Mouse (Mus musculus) adrenal gland, postnatal 36 days (tissue): Measurements from ENCODE around the gene Ppp2r1a. TPM values are rescaled to one million over a fixed set of nuclear protein-coding genes. Genes with fewer than 3 reads are reported as not detected.

Experiments used
- DNase-seq, 2 experiments: peaks; one replicate each; pipeline ENCODE4 v3.0.0; 2021; ENCODE audit warnings: mixed read lengths in 1 of 2
- long read RNA-seq, 2 experiments: library from polyadenylated mRNA; stranded (forward); transcript quantifications; one replicate each; pipeline ENCODE4 v2.0.0; 2021; ENCODE audit warnings: borderline sequencing depth in 2 of 2
- total RNA-seq, 2 experiments: library from RNA; stranded (reverse); gene quantifications; 2 replicates each; pipeline ENCODE4 v1.2.3; 2021

Ppp2r1a gene
- total RNA-seq = 100 to 1,000 TPM; 261 to 332 TPM
- long read RNA-seq, experiment 1, transcript Ppp2r1a-201 (15 exons, 2,410 nt) = major isoform, 185 of 409 reads
- long read RNA-seq, experiment 1, partial matches to known transcripts = 214 of 409 reads
- long read RNA-seq, experiment 1, other reads (novel, unspliced or antisense) = 10 of 409 reads
- long read RNA-seq, experiment 2, transcript Ppp2r1a-201 (15 exons, 2,410 nt) = major isoform, 99 of 157 reads
- long read RNA-seq, experiment 2, partial matches to known transcripts = 51 of 157 reads
- long read RNA-seq, experiment 2, other reads (novel, unspliced or antisense) = 7 of 157 reads

DNA sequence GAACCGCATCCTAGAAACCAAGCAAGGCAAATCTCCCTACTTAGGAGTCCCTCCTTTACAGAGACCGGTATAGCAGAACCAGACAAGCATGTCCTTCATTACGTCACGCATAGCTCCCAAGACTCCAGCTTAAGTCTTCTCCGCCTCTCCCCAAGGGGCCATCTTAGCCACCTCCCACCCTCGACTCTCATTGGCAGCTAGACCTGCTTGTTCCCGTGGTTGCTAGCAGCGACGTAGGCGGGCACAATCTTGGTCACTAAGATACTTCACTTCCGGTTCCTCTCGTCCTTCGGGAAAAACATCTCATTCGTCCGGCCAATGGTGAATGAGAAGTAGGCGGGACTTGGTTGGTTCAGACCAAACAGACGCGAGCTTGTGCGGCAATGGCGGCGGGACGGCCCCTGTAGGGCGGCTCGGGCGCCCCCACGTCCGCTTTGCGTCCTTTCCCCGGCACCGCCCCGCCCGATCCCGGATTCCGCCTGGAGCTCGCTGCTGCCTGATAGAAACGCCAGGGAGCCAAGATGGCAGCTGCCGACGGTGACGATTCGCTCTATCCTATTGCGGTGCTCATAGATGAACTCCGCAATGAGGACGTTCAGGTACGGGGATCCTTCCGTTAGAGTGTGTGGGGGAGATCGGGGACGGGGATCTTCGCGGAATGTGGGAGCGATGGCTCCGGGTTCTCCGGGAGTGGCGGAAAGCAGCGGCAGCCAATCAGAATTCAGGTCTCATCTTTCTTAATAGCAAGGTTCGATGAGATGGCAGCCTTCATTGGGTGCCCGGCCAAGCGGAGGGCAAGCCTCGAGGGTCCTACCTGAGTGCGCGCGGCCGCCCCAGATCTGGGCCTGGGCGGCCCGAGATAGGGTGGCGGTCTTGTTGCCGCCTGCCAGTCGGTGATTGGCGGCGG is at the start of gene Ppp2r1a:
Gene Ppp2r1a (plus strand): TSS at position 327 of the 907 bp plus-strand sequence.
- peak; percentile 98 for DNase-seq

DNA sequence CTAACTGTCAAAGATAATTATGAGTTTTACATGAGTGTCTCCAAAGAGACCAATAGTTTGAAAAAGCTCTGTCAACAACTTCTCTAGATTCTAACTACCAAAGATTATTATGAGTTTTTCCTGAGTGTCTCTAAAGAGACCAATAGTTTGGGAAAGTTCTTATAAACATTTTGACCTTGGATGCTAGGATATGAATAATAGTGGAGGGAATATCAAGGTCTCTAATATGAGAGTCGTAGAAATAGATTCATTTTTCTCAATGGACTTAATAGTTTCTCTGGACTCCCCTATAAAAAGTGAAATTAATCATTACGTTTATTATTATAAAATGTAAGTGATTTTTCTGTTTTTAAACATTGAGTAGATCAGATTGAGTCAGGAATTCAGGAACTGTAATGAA is 40.1 kb upstream of the Ppp2r1a start, which contains the start of gene Vmn1r231:
Gene Vmn1r231 (minus strand): TSS at position 101 of the 400 bp plus-strand sequence.
- no peak for DNase-seq

GRCm38 (mm10) chr17:20919614-20920013 is 25.5 kb upstream of the Ppp2r1a start, which contains the start of gene Vmn1r232:
Vmn1r232 (minus strand) TSS chr17:20919714.
- no peak for DNase-seq

- no peak for DNase-seq
These were observed 885 bp upstream of the Ppp2r1a start for GRCm38 (mm10) chr17:20944226-20944625.

DNA sequence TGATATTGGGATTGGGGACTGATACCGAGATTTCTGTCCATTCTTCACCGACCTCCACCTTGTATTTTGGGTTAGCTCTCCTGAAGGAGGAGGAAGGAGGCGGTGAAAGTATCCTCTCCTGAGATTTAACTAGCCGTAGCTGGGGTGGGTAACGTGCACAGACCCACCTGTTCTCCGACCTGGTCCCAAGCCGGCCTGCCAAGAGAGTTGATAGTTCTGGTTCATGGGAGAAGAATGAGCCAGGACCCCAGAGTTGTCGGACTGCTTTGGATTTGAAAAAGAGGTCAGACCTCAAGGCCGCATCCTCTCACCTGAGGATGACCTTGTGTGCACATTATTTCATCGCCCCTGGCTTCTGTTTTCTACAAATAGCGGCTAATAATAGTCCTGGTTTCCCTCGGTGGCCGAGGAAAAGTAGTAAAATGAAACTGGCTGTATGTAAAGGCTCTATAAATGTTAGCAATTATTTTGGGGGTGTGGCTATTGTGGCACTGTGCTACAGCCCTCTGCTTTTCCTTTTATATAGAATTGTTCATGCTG is 985 bp downstream of the Ppp2r1a start:
- peak; percentile 19 to 20 for DNase-seq

- DNase-seq = no peak
These were observed 1.5 kb downstream of the Ppp2r1a start for GRCm38 (mm10) chr17:20946636-20947035.

GRCm38 (mm10) chr17:20960386-20960785 is 15.3 kb downstream of the Ppp2r1a start:
- no peak for DNase-seq

DNA sequence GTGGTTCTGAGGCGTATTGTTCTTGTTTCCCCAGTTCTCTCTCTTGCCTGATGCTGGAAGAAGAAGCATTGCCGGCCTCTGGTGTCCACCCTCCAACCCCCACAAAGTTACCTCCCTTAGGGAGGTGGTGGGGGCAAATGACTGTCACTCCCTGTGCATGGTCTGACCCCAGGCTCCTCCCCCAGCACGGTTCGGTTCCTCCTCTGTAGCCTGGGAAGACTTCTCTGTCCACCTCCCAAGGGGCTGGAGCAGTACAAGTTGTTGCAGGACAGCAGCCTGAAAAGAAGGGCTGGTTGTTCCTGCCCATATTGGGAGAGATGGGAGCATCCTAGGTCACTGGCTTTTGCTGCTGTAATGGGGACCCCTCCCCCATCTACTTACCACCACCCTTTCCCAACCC is 20.3 kb downstream of the Ppp2r1a start:
- DNase-seq = no peak

DNA sequence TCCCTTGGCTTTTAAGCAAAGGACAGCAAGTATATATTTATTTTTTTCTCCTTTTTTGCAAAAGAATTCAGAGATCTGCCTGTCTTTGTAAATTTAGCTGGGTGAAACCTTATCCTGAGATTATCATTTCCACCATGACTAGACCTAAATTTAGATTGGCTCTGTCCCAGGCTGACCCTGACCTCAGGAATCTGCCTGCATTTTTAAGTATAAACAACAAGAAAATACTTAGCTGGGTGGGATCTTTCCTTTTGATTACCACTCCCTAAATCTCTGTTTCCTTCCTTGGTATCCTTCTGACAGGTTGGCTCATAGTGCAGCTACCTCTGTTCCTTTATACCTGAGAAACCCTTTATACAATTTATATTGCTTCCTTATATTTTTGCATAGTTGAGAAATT is 21.6 kb downstream of the Ppp2r1a start:
- DNase-seq = peak in 1 of 2 experiments; percentile 16

DNA sequence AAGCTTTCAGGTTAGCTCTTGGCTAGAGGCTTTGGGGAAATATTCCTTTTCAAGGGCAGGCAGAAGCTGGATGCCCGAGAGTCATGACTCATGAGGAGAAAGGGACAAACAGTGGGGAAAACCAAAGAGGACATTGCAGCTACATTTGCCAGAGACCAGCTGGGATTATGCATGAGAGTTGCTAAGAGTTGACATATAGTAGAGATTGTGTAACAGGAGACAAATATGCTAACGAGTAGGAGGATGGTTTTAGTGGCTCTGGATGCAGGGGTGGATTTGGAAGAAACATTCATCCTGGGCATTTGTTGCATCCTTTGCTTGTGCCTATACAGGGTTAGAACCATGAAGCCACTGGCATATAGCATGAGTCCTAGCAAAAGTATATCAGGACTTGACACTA is 48.6 kb downstream of the Ppp2r1a start:
- no peak for DNase-seq

DNA sequence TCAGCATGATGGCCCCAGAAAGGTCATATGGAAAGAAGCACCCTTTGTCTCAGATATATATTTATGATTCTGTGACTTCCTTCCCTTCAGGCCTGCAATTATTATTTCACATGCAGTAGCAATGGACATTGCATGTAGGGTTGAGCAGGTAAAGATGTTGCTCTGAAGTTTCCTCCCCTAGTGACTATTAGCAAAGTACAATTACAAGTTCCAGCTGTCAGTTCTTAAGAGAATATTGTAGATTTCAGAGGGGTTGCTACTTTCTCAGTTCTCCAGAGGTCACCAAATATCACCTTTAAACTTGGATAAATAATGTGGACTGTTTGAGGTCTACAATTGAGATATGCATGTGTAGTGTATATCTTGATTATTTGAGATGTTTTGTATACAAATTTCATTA is 51.3 kb downstream of the Ppp2r1a start, which contains the start of gene Vmn1r233:
Gene Vmn1r233 (minus strand): TSS at position 101 of the 400 bp plus-strand sequence.
- no peak for DNase-seq

GRCm38 (mm10) chr17:21008382-21009331 is 63.5 kb downstream of the Ppp2r1a start, which contains the start of gene Zfp160:
Zfp160 (plus strand) TSS chr17:21008903.
- peak; percentile 91 to 92 for DNase-seq

DNA sequence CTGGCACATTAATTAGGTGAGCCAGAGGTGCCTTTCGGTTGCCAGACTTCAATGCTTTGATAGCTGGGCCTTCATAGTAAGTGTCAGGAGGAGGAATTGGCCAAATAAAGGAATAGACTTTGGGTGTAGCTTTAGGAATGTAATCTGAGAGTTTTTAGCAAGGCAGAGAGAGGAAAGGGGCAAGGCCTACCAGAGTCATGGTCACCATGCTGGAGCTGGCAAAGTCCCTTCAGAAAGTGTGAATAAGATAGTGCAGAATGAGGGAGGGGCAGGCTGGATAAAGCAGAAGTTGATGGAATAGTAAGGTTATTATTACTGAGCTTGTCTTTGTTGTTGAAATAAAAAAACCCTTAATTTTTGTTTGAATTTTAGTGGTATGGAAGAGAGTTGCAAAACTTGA is 64.6 kb downstream of the Ppp2r1a start:
- peak in 1 of 2 experiments; percentile 11 for DNase-seq

Other genes with a start within 250 kb of the Ppp2r1a start
- not detected for gene Vmn1r227, start 215.5 kb upstream of the Ppp2r1a start, total RNA-seq
- not detected for gene Vmn1r228, start 159.2 kb upstream of the Ppp2r1a start, total RNA-seq
- not detected for gene Vmn1r229, start 133.8 kb upstream of the Ppp2r1a start, total RNA-seq
- not detected for gene Vmn1r230, start 104.9 kb upstream of the Ppp2r1a start, total RNA-seq
- gene Vmn1r231, start 40.2 kb upstream of the Ppp2r1a start, total RNA-seq = not detected
- gene Vmn1r232, start 25.6 kb upstream of the Ppp2r1a start, total RNA-seq = not detected
- gene Vmn1r233, start 51.2 kb downstream of the Ppp2r1a start, total RNA-seq = not detected
- gene Zfp160, start 63.6 kb downstream of the Ppp2r1a start, total RNA-seq = 10 to 100 TPM; 14.9 to 15.8 TPM